Mouse (Mus musculus) spleen, adult 10 weeks (tissue): ENCODE measurements around the gene Magi2. TPM values are rescaled to one million over a fixed set of nuclear protein-coding genes. Genes with fewer than 3 reads are reported as not detected.

ENCODE experiments used
- polyA plus RNA-seq: library from polyadenylated mRNA; stranded (reverse); fragments of 350-450 nt; fragmentation: Illumina TruSeq; extraction: RNeasy Lipid Tissue Mini Kit (QIAGEN cat#74804); gene quantifications from one replicate; pipeline ENCODE4 v1.2.3, GENCODE M21; 2015; ENCODE audit warnings: low replicate concordance; ENCODE audit not compliant: insufficient read depth

Magi2 gene
- 1.3 TPM for polyA plus RNA-seq

GRCm38 (mm10) chr5:19226866-19227243 is at the start of gene Magi2:
Gene Magi2 (plus strand): TSS chr5:19227036.

